Comparison of ENCODE assay signal across 30 mouse cellular contexts in genomic region chr19:10735061-10735460, GRCm38 (mm10). TPM values are rescaled to one million over a fixed set of nuclear protein-coding genes. Genes with fewer than 3 reads are reported as not detected.
"Had no signal": no experiment of that assay in that cellular context is flagged by ENCODE, and none has a peak within 500 bp of the region (broad histone marks: within the 10 kb centered on the region; RNA-seq: fewer than 3 reads in every experiment).

No protein-coding gene starts in this region.

- H3K4me1 ChIP-seq: heart, embryonic 10.5 days; heart, embryonic 12.5 days; hindbrain, embryonic 15.5 days; kidney, embryonic 15.5 days; limb, embryonic 10.5 days; limb, embryonic 12.5 days; liver, embryonic 13.5 days; liver, embryonic 15.5 days had no signal

- DNase-seq: gastrocnemius, adult 2 months; gastrocnemius, postnatal 10 days; gastrocnemius, postnatal 25 days; heart, adult 18-20 months; heart, postnatal 10 days; heart, postnatal 4 days; kidney, adult 11 months; kidney, adult 2 months; kidney, adult 9 months; kidney, postnatal 14 days; kidney, postnatal 36 days; liver; liver, embryonic 13.5 days had no signal

- H3K9ac ChIP-seq: heart, embryonic 12.5 days; hindbrain, embryonic 13.5 days; hindbrain, embryonic 15.5 days; kidney, embryonic 15.5 days; limb, embryonic 12.5 days; liver, embryonic 13.5 days; liver, embryonic 15.5 days had no signal

- H3K9me3 ChIP-seq: heart, embryonic 10.5 days; heart, embryonic 12.5 days; hindbrain, embryonic 10.5 days; hindbrain, embryonic 13.5 days; hindbrain, embryonic 15.5 days; kidney, embryonic 15.5 days; limb, embryonic 10.5 days; limb, embryonic 12.5 days; liver, embryonic 13.5 days; liver, embryonic 15.5 days had no signal

- H3K36me3 ChIP-seq: heart, embryonic 10.5 days; heart, embryonic 12.5 days; hindbrain, embryonic 10.5 days; hindbrain, embryonic 13.5 days; hindbrain, embryonic 15.5 days; kidney, embryonic 15.5 days; limb, embryonic 10.5 days; limb, embryonic 12.5 days; liver, embryonic 13.5 days; liver, embryonic 15.5 days had no signal

- H3K4me3 ChIP-seq: gastrocnemius, adult 2 months; heart, embryonic 10.5 days; heart, embryonic 12.5 days; hindbrain, embryonic 10.5 days; hindbrain, embryonic 13.5 days; hindbrain, embryonic 15.5 days; kidney, embryonic 15.5 days; layer of hippocampus, adult 2 months; left cerebral cortex, adult 2 months; limb, embryonic 10.5 days; limb, embryonic 12.5 days; liver, embryonic 13.5 days; liver, embryonic 15.5 days had no signal

- H3K27ac ChIP-seq: heart, embryonic 10.5 days; hindbrain, embryonic 10.5 days; hindbrain, embryonic 13.5 days; hindbrain, embryonic 15.5 days; kidney, embryonic 15.5 days; kidney, postnatal 0 days; layer of hippocampus, adult 2 months; left cerebral cortex, adult 2 months; limb, embryonic 10.5 days; limb, embryonic 12.5 days; liver, embryonic 13.5 days; liver, embryonic 15.5 days had no signal

- H3K27me3 ChIP-seq: heart, embryonic 12.5 days; hindbrain, embryonic 13.5 days; hindbrain, embryonic 15.5 days; kidney, embryonic 15.5 days; limb, embryonic 12.5 days; liver, embryonic 13.5 days; liver, embryonic 15.5 days had no signal

- ATAC-seq: intestine, embryonic 16.5 days had no signal

- H3K4me2 ChIP-seq: heart, embryonic 12.5 days; hindbrain, embryonic 13.5 days; hindbrain, embryonic 15.5 days; kidney, embryonic 15.5 days; limb, embryonic 12.5 days; liver, embryonic 11.5 days; liver, embryonic 13.5 days; liver, embryonic 15.5 days had no signal

RNA-seq across cellular contexts. Expression of gene Cd5, which starts 3.7 kb away (rescaled TPM):
- polyA plus RNA-seq: intestine, embryonic 14.5 days; intestine, embryonic 16.5 days; liver, embryonic 11.5 days; liver, embryonic 13.5 days; liver, embryonic 15.5 days had no signal

RNA-seq across cellular contexts. Expression of gene Pga5, which starts 57.2 kb away (rescaled TPM):
- polyA plus RNA-seq: heart, embryonic 10.5 days; heart, embryonic 12.5 days; heart, embryonic 14.5 days; heart, embryonic 16.5 days; hindbrain, embryonic 10.5 days; hindbrain, embryonic 13.5 days; hindbrain, embryonic 15.5 days; intestine, embryonic 14.5 days; kidney, embryonic 15.5 days; limb, embryonic 10.5 days; limb, embryonic 12.5 days; liver, embryonic 11.5 days; liver, embryonic 13.5 days; liver, embryonic 15.5 days had no signal
